Mouse (Mus musculus) heart, adult 2 months (tissue): ENCODE results near the gene Nrxn2.

ENCODE experiments used
- CTCF ChIP-seq: fragments of 200-600 bp; IDR thresholded peaks from 2 replicates; pipeline ENCODE4 v1.8.1; 2022; ENCODE audit warnings: antibody characterized with exemption, mild to moderate bottlenecking, moderate library complexity
- EP300 ChIP-seq: fragments of 200-500 bp; IDR thresholded peaks from 2 replicates; pipeline ENCODE4 v1.6.1; 2011; ENCODE audit warnings: low read depth, low read length, control low read depth; ENCODE audit not compliant: insufficient read depth
- POLR2A ChIP-seq: fragments of 200-500 bp; IDR thresholded peaks from 2 replicates; pipeline ENCODE4 v1.6.1; 2011; ENCODE audit warnings: mild to moderate bottlenecking, low read depth, low read length, control low read depth; ENCODE audit not compliant: insufficient read depth

- TF ChIP-seq CTCF (no peak), POLR2A (no peak), EP300 (no peak)
Measured at GRCm38 (mm10) chr19:6571476-6571875, 152.9 kb downstream of the Nrxn2 start.
